9 mouse cellular contexts compared by ENCODE assay signal in genomic region chr5:114100390-114101099, GRCm38 (mm10). TPM values are rescaled to one million over a fixed set of nuclear protein-coding genes. Genes with fewer than 3 reads are reported as not detected.
DNase-seq lines count a peak whose midpoint lies in the region; ATAC-seq and TF ChIP-seq lines count a peak whose summit lies in the region.
"Had no signal": no experiment of that assay in that cellular context is flagged by ENCODE, and none has a peak within 500 bp of the region (broad histone marks: within the 10 kb centered on the region; RNA-seq: fewer than 3 reads in every experiment).

No protein-coding gene starts in this region.

- H3K27me3 ChIP-seq in megakaryocyte, embryonic 14.5 days (replicated peaks) = peaks cover 3% of the 10 kb centered on the region
- H3K27me3 ChIP-seq in heart, embryonic 16.5 days (ENCODE audit: control insufficient read depth, insufficient read depth, low read length) = no peaks in the 10 kb centered on the region
- H3K27me3 ChIP-seq in lung, postnatal 0 days (replicated peaks; ENCODE audit: insufficient read depth, low read length) = no peaks in the 10 kb centered on the region

- no peaks in the 10 kb centered on the region for H3K9me3 ChIP-seq in megakaryocyte, embryonic 14.5 days
- no peaks in the 10 kb centered on the region for H3K9me3 ChIP-seq in heart, embryonic 16.5 days (replicated peaks; ENCODE audit: control insufficient read depth, low read length)
- no peaks in the 10 kb centered on the region for H3K9me3 ChIP-seq in lung, postnatal 0 days (ENCODE audit: low read length)

- H3K36me3 ChIP-seq in megakaryocyte, embryonic 14.5 days (replicated peaks; ENCODE audit: low read length) = peaks cover 22% of the 10 kb centered on the region
- H3K36me3 ChIP-seq in heart, embryonic 16.5 days (ENCODE audit: control insufficient read depth, insufficient read depth) = 0 out of 2 replicates have a peak, but pooled peaks cover 3% of the 10 kb centered on the region
- H3K36me3 ChIP-seq in lung, postnatal 0 days (ENCODE audit: insufficient read depth, low read length) = peaks cover 3% of the 10 kb centered on the region; the same call in 1 of the 2 replicates

- TF ChIP-seq EP300 in lung, postnatal 0 days (IDR thresholded peaks at IDR 0.05) = no peak

- H3K4me1 ChIP-seq in megakaryocyte, embryonic 14.5 days = peaks cover 41% of the 10 kb centered on the region
- H3K4me1 ChIP-seq in heart, embryonic 16.5 days (ENCODE audit: control insufficient read depth, insufficient read depth, low read length) = peaks cover 13% of the 10 kb centered on the region
- peaks cover 6% of the 10 kb centered on the region for H3K4me1 ChIP-seq in lung, postnatal 0 days (ENCODE audit: insufficient read depth, low read depth, low read length)

- peak overlapping the region; percentile 55 for H3K27ac ChIP-seq in heart, embryonic 16.5 days (ENCODE audit: low read length)
- peak overlapping the region; percentile 54; the same call in 1 of the 2 replicates for H3K27ac ChIP-seq in lung, postnatal 0 days (ENCODE audit: low read length)

- H3K4me2 ChIP-seq in heart, embryonic 16.5 days (ENCODE audit: low read depth, low read length) = peak overlapping the region; percentile 76
- H3K4me2 ChIP-seq in lung, postnatal 0 days (replicated peaks; ENCODE audit: low read depth, low read length) = peak overlapping the region; percentile 76

- H3K4me3 ChIP-seq in megakaryocyte, embryonic 14.5 days (replicated peaks) = peak overlapping the region; percentile 94
- H3K4me3 ChIP-seq in heart, embryonic 16.5 days (ENCODE audit: low read length) = peak overlapping the region; percentile 98
- peak overlapping the region; percentile 95 for H3K4me3 ChIP-seq in lung, postnatal 0 days (ENCODE audit: low read depth, low read length)

- WGBS in heart, embryonic 16.5 days = 2% methylated on average over 60 of the region's 64 CpGs
- 3% methylated on average over 46 of the region's 64 CpGs for WGBS in lung, postnatal 0 days

- DNase-seq in cerebellum, adult 11-12 months = peak; percentile 50
- no peak for DNase-seq in cerebellum, postnatal 4 days (ENCODE audit: low spot score in 2 of 2)
- DNase-seq in lung, postnatal 0 days (ENCODE audit: low spot score) = no peak
- DNase-seq in MN1 (ENCODE audit: low spot score) = no peak

- peak overlapping the region; percentile 96 for H3K9ac ChIP-seq in heart, embryonic 16.5 days (ENCODE audit: low read length)
- H3K9ac ChIP-seq in lung, postnatal 0 days (replicated peaks; ENCODE audit: low read depth) = peak overlapping the region; percentile 82

- no peak for ATAC-seq in megakaryocyte, adult 5-6 weeks (ENCODE audit: poor library complexity, severe bottlenecking)
- peak; percentile 53 for ATAC-seq in heart, embryonic 16.5 days (replicated peaks; ENCODE audit: extremely low read depth, insufficient read depth, low FRiP score)
- ATAC-seq in lung, postnatal 0 days = peak; percentile 79
- ATAC-seq in megakaryocyte progenitor cell, adult 5-6 weeks (replicated peaks; ENCODE audit: poor library complexity) = no peak; the same call in 1 of the 2 replicates

- TF ChIP-seq CTCF in lung, postnatal 0 days (IDR thresholded peaks at IDR 0.05) = no peak

RNA-seq across cellular contexts. Expression of gene Svop, which starts 9.2 kb away (rescaled TPM):
- 0.13 and 1.4 TPM in 2 replicates for polyA plus RNA-seq in megakaryocyte, embryonic 14.5 days (2012; ENCODE audit: insufficient read depth, low replicate concordance)
- total RNA-seq in megakaryocyte, adult 5-6 weeks (2015) = not detected in 2 replicates
- not detected in 2 replicates for total RNA-seq in megakaryocyte, adult 5-6 weeks (2017)
- 0.14 and 0.27 TPM in 2 replicates for polyA plus RNA-seq in heart, embryonic 16.5 days (2015; fragmentation: Nextera tagmentation; extraction: Ambion mirVana)
- not detected in 2 replicates for polyA plus RNA-seq in lung, postnatal 0 days (2015; fragmentation: Nextera tagmentation; extraction: Ambion mirVana)
- not detected in 2 replicates for total RNA-seq in megakaryocyte progenitor cell, adult 5-6 weeks (2015)
- total RNA-seq in megakaryocyte progenitor cell, adult 5-6 weeks (2017) = not detected in 2 replicates
- total RNA-seq: hematopoietic stem cell, adult 5-6 weeks had no signal

RNA-seq across cellular contexts. Expression of gene Alkbh2, which starts 27.5 kb away (rescaled TPM):
- polyA plus RNA-seq in megakaryocyte, embryonic 14.5 days (2012; ENCODE audit: insufficient read depth, low replicate concordance) = 5.6 and 11.6 TPM in 2 replicates
- 3.0 and 3.2 TPM in 2 replicates for total RNA-seq in megakaryocyte, adult 5-6 weeks (2015)
- 1.4 and 1.6 TPM in 2 replicates for total RNA-seq in megakaryocyte, adult 5-6 weeks (2017)
- 7.3 and 8.0 TPM in 2 replicates for polyA plus RNA-seq in heart, embryonic 16.5 days (2015; fragmentation: Nextera tagmentation; extraction: Ambion mirVana)
- polyA plus RNA-seq in lung, postnatal 0 days (2015; fragmentation: Nextera tagmentation; extraction: Ambion mirVana) = 4.1 and 4.3 TPM in 2 replicates
- total RNA-seq in megakaryocyte progenitor cell, adult 5-6 weeks (2015) = 6.0 and 7.0 TPM in 2 replicates
- total RNA-seq in megakaryocyte progenitor cell, adult 5-6 weeks (2017) = 5.7 and 5.9 TPM in 2 replicates

RNA-seq across cellular contexts. Expression of gene Ung, which starts 29.6 kb away (rescaled TPM):
- polyA plus RNA-seq in megakaryocyte, embryonic 14.5 days (2012; ENCODE audit: insufficient read depth, low replicate concordance) = 10.8 and 14.5 TPM in 2 replicates
- 3.0 and 3.1 TPM in 2 replicates for total RNA-seq in megakaryocyte, adult 5-6 weeks (2015)
- 6.1 and 9.7 TPM in 2 replicates for total RNA-seq in megakaryocyte, adult 5-6 weeks (2017)
- 42.7 and 43.0 TPM in 2 replicates for polyA plus RNA-seq in heart, embryonic 16.5 days (2015; fragmentation: Nextera tagmentation; extraction: Ambion mirVana)
- polyA plus RNA-seq in lung, postnatal 0 days (2015; fragmentation: Nextera tagmentation; extraction: Ambion mirVana) = 4.5 and 5.5 TPM in 2 replicates
- total RNA-seq in megakaryocyte progenitor cell, adult 5-6 weeks (2015) = 9.9 and 10.8 TPM in 2 replicates
- total RNA-seq in megakaryocyte progenitor cell, adult 5-6 weeks (2017) = 20.6 and 25.2 TPM in 2 replicates

RNA-seq across cellular contexts. Expression of gene Usp30, which starts 35.3 kb away (rescaled TPM):
- polyA plus RNA-seq in megakaryocyte, embryonic 14.5 days (2012; ENCODE audit: insufficient read depth, low replicate concordance) = 3.6 and 5.6 TPM in 2 replicates
- 2.8 and 7.2 TPM in 2 replicates for total RNA-seq in megakaryocyte, adult 5-6 weeks (2015)
- total RNA-seq in megakaryocyte, adult 5-6 weeks (2017) = 3.5 and 4.7 TPM in 2 replicates
- polyA plus RNA-seq in heart, embryonic 16.5 days (2015; fragmentation: Nextera tagmentation; extraction: Ambion mirVana) = 7.6 and 9.5 TPM in 2 replicates
- 8.3 and 8.7 TPM in 2 replicates for polyA plus RNA-seq in lung, postnatal 0 days (2015; fragmentation: Nextera tagmentation; extraction: Ambion mirVana)
- 4.4 and 7.7 TPM in 2 replicates for total RNA-seq in megakaryocyte progenitor cell, adult 5-6 weeks (2015)
- 5.0 and 8.6 TPM in 2 replicates for total RNA-seq in megakaryocyte progenitor cell, adult 5-6 weeks (2017)

RNA-seq across cellular contexts. Expression of gene Acacb, which starts 45.8 kb away (rescaled TPM):
- polyA plus RNA-seq in megakaryocyte, embryonic 14.5 days (2012; ENCODE audit: insufficient read depth, low replicate concordance) = 0.48 TPM in 2 replicates
- total RNA-seq in megakaryocyte, adult 5-6 weeks (2015) = 0.02 and 0.05 TPM in 2 replicates
- 0.07 TPM in 1 of 2 replicates, not detected in the other for total RNA-seq in megakaryocyte, adult 5-6 weeks (2017)
- polyA plus RNA-seq in heart, embryonic 16.5 days (2015; fragmentation: Nextera tagmentation; extraction: Ambion mirVana) = 12.0 and 13.9 TPM in 2 replicates
- polyA plus RNA-seq in lung, postnatal 0 days (2015; fragmentation: Nextera tagmentation; extraction: Ambion mirVana) = 0.54 and 1.3 TPM in 2 replicates
- 0.24 and 0.30 TPM in 2 replicates for total RNA-seq in megakaryocyte progenitor cell, adult 5-6 weeks (2015)
- 0.08 and 0.37 TPM in 2 replicates for total RNA-seq in megakaryocyte progenitor cell, adult 5-6 weeks (2017)

Comparison
In these comparisons a context has a peak if more than half of its experiments do, and no peak if none do; other contexts are left out.
1. ATAC-seq: peak in heart, embryonic 16.5 days (single experiment) and lung, postnatal 0 days (single experiment); none in megakaryocyte, adult 5-6 weeks (single experiment) and megakaryocyte progenitor cell, adult 5-6 weeks (single experiment).
2. Peak in every context shown above with its lines, with median percentiles within 50 percentile points of each other: H3K4me3 ChIP-seq.